Mouse (Mus musculus) lung, adult 2 months (tissue): ENCODE measurements around the gene Paqr9.

Source experiments
- CTCF ChIP-seq: fragments of 200-500 bp; IDR thresholded peaks from 2 replicates; pipeline ENCODE4 v1.5.1; 2011; ENCODE audit warnings: mild to moderate bottlenecking, low read length, control low read depth; ENCODE audit not compliant: insufficient read depth
- POLR2A ChIP-seq: fragments of 200-500 bp; IDR thresholded peaks from 2 replicates; pipeline ENCODE4 v1.6.1; 2011; ENCODE audit warnings: low read depth, mild to moderate bottlenecking, control low read depth, low read length, borderline replicate concordance; ENCODE audit errors: extremely low read depth

- TF ChIP-seq CTCF (no peak), POLR2A (no peak)
Measured at GRCm38 (mm10) chr9:95520563-95520962, 38.9 kb upstream of the Paqr9 start.
